Mouse (Mus musculus) lung, postnatal 14 days (tissue): ENCODE measurements at regions not wholly inside any gene's neighbourhood (a gene's known extent, or its start where the extent isn't known, plus 50 kb on each side); places are given as distances from the start of the nearest gene placed in this dataset.
"Not testable (repeated sequence)": the region's sequence is repeated elsewhere in the genome, so short reads cannot be mapped to it uniquely, and the experiment has no call there.

Source experiments
- DNase-seq: peaks from one replicate; pipeline ENCODE4 v3.0.0; 2021

- DNase-seq: no peak
Observed at GRCm38 (mm10) chr16:79312702-79313101, 221.8 kb upstream of the Tmprss15 start.

GRCm38 (mm10) chr16:79308541-79308940, 217.6 kb upstream of the Tmprss15 start:
- no peak for DNase-seq

GRCm38 (mm10) chr16:79296621-79297020, 205.7 kb upstream of the Tmprss15 start:
- DNase-seq: not testable (repeated sequence)

- DNase-seq: no peak
Observed at GRCm38 (mm10) chr16:79279006-79279405, 188.1 kb upstream of the Tmprss15 start.

- no peak for DNase-seq
Observed at GRCm38 (mm10) chr16:79256525-79256924, 165.6 kb upstream of the Tmprss15 start.

GRCm38 (mm10) chr16:79256084-79256483, 165.2 kb upstream of the Tmprss15 start:
- DNase-seq: no peak

- no peak for DNase-seq
Observed at GRCm38 (mm10) chr16:79240857-79241491, 150.1 kb upstream of the Tmprss15 start.

GRCm38 (mm10) chr16:79240191-79240590, 149.3 kb upstream of the Tmprss15 start:
- DNase-seq: no peak

GRCm38 (mm10) chr16:79191196-79191595, 100.3 kb upstream of the Tmprss15 start:
- DNase-seq: no peak

- no peak for DNase-seq
Observed at GRCm38 (mm10) chr16:79186471-79186870, 95.6 kb upstream of the Tmprss15 start.

- no peak for DNase-seq
Observed at GRCm38 (mm10) chr16:79182474-79182873, 91.6 kb upstream of the Tmprss15 start.

- DNase-seq: no peak
Observed at GRCm38 (mm10) chr16:79177299-79177999, 86.6 kb upstream of the Tmprss15 start.

- DNase-seq: no peak
Observed at GRCm38 (mm10) chr16:79176832-79177243, 85.9 kb upstream of the Tmprss15 start.

- peak; percentile 44 for DNase-seq
Observed at GRCm38 (mm10) chr16:79168193-79168592, 77.3 kb upstream of the Tmprss15 start.

GRCm38 (mm10) chr16:79142813-79143212, 51.9 kb upstream of the Tmprss15 start:
- DNase-seq: no peak
